ENCODE assay signal across 11 mouse cellular contexts in genomic region chr4:150606449-150607161, GRCm38 (mm10). TPM values are rescaled to one million over a fixed set of nuclear protein-coding genes. Genes with fewer than 3 reads are reported as not detected.
A peak's percentile ranks its signal among the peaks of the same experiment; 100 is the strongest.
DNase-seq lines count a peak whose midpoint lies in the region; ATAC-seq and TF ChIP-seq lines count a peak whose summit lies in the region.
"Had no signal": no experiment of that assay in that cellular context is flagged by ENCODE, and none has a peak within 500 bp of the region (broad histone marks: within the 10 kb centered on the region; RNA-seq: fewer than 3 reads in every experiment).

No protein-coding gene starts in this region.

- H3K9ac ChIP-seq in stomach, embryonic 14.5 days (replicated peaks; ENCODE audit: low read depth, low read length) = no peak overlapping the region
- H3K9ac ChIP-seq in stomach, postnatal 0 days (ENCODE audit: low read length) = no peak overlapping the region
- H3K9ac ChIP-seq in midbrain, embryonic 11.5 days (ENCODE audit: low read length) = peak overlapping the region; percentile 24
- no peak overlapping the region for H3K9ac ChIP-seq in stomach, embryonic 16.5 days (ENCODE audit: low read length)
- H3K9ac ChIP-seq: embryonic facial prominence, embryonic 13.5 days; limb, embryonic 15.5 days had no signal

- no peak for TF ChIP-seq CTCF in stomach, postnatal 0 days (IDR thresholded peaks at IDR 0.05; ENCODE audit: low read depth)

- H3K36me3 ChIP-seq in stomach, embryonic 14.5 days (ENCODE audit: control insufficient read depth, insufficient read depth, low read length) = peaks cover 13% of the 10 kb centered on the region
- peaks cover 11% of the 10 kb centered on the region for H3K36me3 ChIP-seq in stomach, postnatal 0 days (ENCODE audit: control insufficient read depth, insufficient read depth, low read length)
- H3K36me3 ChIP-seq in midbrain, embryonic 11.5 days (ENCODE audit: control insufficient read depth, insufficient read depth, low read length) = peaks cover 4% of the 10 kb centered on the region
- H3K36me3 ChIP-seq in stomach, embryonic 16.5 days (ENCODE audit: control insufficient read depth, insufficient read depth, low read length) = no peaks in the 10 kb centered on the region

- no peak overlapping the region for H3K4me2 ChIP-seq in stomach, embryonic 14.5 days (replicated peaks; ENCODE audit: low read depth, low read length)
- H3K4me2 ChIP-seq in stomach, postnatal 0 days (replicated peaks; ENCODE audit: low read depth) = no peak overlapping the region
- 0 out of 2 replicates have a peak overlapping the region, but pooled peaks have one; percentile 8 for H3K4me2 ChIP-seq in midbrain, embryonic 11.5 days
- no peak overlapping the region for H3K4me2 ChIP-seq in stomach, embryonic 16.5 days (ENCODE audit: low read depth, low read length)
- H3K4me2 ChIP-seq: embryonic facial prominence, embryonic 13.5 days; limb, embryonic 15.5 days had no signal

- peaks cover 8% of the 10 kb centered on the region; the same call in 1 of the 2 replicates for H3K4me1 ChIP-seq in stomach, embryonic 14.5 days (ENCODE audit: control insufficient read depth, insufficient read depth, low read length)
- no peaks in the 10 kb centered on the region for H3K4me1 ChIP-seq in stomach, postnatal 0 days (replicated peaks; ENCODE audit: control insufficient read depth, insufficient read depth)
- H3K4me1 ChIP-seq in midbrain, embryonic 11.5 days (ENCODE audit: control insufficient read depth, insufficient read depth, low read length) = peaks cover 30% of the 10 kb centered on the region
- peaks cover 6% of the 10 kb centered on the region; the same call in 1 of the 2 replicates for H3K4me1 ChIP-seq in stomach, embryonic 16.5 days (ENCODE audit: control insufficient read depth, insufficient read depth, low read length)

- peak overlapping the region; percentile 63; the same call in 1 of the 2 replicates for H3K27ac ChIP-seq in stomach, embryonic 14.5 days (ENCODE audit: low read length)
- no peak overlapping the region for H3K27ac ChIP-seq in stomach, postnatal 0 days (replicated peaks)
- H3K27ac ChIP-seq in midbrain, embryonic 11.5 days (ENCODE audit: low read depth, low read length) = peak overlapping the region; percentile 85
- peak overlapping the region; percentile 8; the same call in 1 of the 2 replicates for H3K27ac ChIP-seq in stomach, embryonic 16.5 days (ENCODE audit: low read length)
- H3K27ac ChIP-seq: embryonic facial prominence, embryonic 13.5 days; limb, embryonic 15.5 days had no signal

- no peaks in the 10 kb centered on the region for H3K9me3 ChIP-seq in stomach, embryonic 14.5 days (ENCODE audit: control insufficient read depth, low read depth, low read length)
- H3K9me3 ChIP-seq in stomach, postnatal 0 days (ENCODE audit: control insufficient read depth, low read length) = no peaks in the 10 kb centered on the region
- no peaks in the 10 kb centered on the region for H3K9me3 ChIP-seq in midbrain, embryonic 11.5 days (ENCODE audit: control insufficient read depth, low read length)
- H3K9me3 ChIP-seq in stomach, embryonic 16.5 days (replicated peaks; ENCODE audit: control insufficient read depth, low read length) = no peaks in the 10 kb centered on the region
- H3K9me3 ChIP-seq: embryonic facial prominence, embryonic 13.5 days; limb, embryonic 15.5 days had no signal

- no peak overlapping the region for H3K4me3 ChIP-seq in stomach, embryonic 14.5 days (ENCODE audit: low read depth, low read length)
- H3K4me3 ChIP-seq in stomach, postnatal 0 days (ENCODE audit: low read depth, low read length) = no peak overlapping the region
- H3K4me3 ChIP-seq in midbrain, embryonic 11.5 days (ENCODE audit: low read depth, low read length) = no peak overlapping the region
- no peak overlapping the region for H3K4me3 ChIP-seq in stomach, embryonic 16.5 days (replicated peaks; ENCODE audit: low read length)
- H3K4me3 ChIP-seq: embryonic facial prominence, embryonic 13.5 days; limb, embryonic 15.5 days had no signal

- H3K27me3 ChIP-seq in stomach, embryonic 14.5 days (ENCODE audit: control insufficient read depth, insufficient read depth, low read length) = no peaks in the 10 kb centered on the region
- H3K27me3 ChIP-seq in stomach, postnatal 0 days (ENCODE audit: control insufficient read depth, insufficient read depth, low read length) = no peaks in the 10 kb centered on the region
- H3K27me3 ChIP-seq in midbrain, embryonic 11.5 days (ENCODE audit: control insufficient read depth, insufficient read depth, low read length) = no peaks in the 10 kb centered on the region
- no peaks in the 10 kb centered on the region for H3K27me3 ChIP-seq in stomach, embryonic 16.5 days (ENCODE audit: control insufficient read depth, insufficient read depth, low read length)
- H3K27me3 ChIP-seq: embryonic facial prominence, embryonic 13.5 days; limb, embryonic 15.5 days had no signal

- no peak for ATAC-seq in stomach, embryonic 14.5 days (ENCODE audit: insufficient number of reproducible peaks, insufficient read depth, low FRiP score, low read depth)
- no peak for ATAC-seq in stomach, postnatal 0 days (ENCODE audit: low FRiP score, low TSS enrichment)
- ATAC-seq in midbrain, embryonic 11.5 days (ENCODE audit: low FRiP score) = peak; percentile 85
- ATAC-seq in stomach, embryonic 16.5 days (ENCODE audit: insufficient read depth, low FRiP score) = no peak
- ATAC-seq: inflammation-experienced regulatory T-cells, adult 6 months had no signal

- peak; percentile 30 for DNase-seq in embryo, embryonic 10 days (ENCODE audit: low spot score)
- DNase-seq in embryo, embryonic 9.5 days (ENCODE audit: extremely low spot score) = no peak
- DNase-seq in stomach, postnatal 0 days (ENCODE audit: low spot score) = no peak
- DNase-seq in midbrain, embryonic 11.5 days (ENCODE audit: low spot score, missing footprints) = peak; percentile 95
- no peak for DNase-seq in thymus, postnatal 14 days
- DNase-seq in lung, adult 18-20 months = no peak

- 44% methylated on average over 3 of the region's 3 CpGs for WGBS in stomach, embryonic 14.5 days
- WGBS in stomach, postnatal 0 days = 45% methylated on average over 3 of the region's 3 CpGs
- 26% methylated on average over 3 of the region's 3 CpGs for WGBS in midbrain, embryonic 11.5 days
- 63% methylated on average over 3 of the region's 3 CpGs for WGBS in stomach, embryonic 16.5 days

- TF ChIP-seq EP300 in stomach, postnatal 0 days (optimal IDR thresholded peaks at IDR 0.05) = no peak

RNA-seq across cellular contexts. Expression of gene Slc45a1, which starts 45.4 kb away (rescaled TPM):
- 0.71 and 1.6 TPM in 2 replicates for polyA plus RNA-seq in stomach, embryonic 14.5 days (2014; fragmentation: Nextera tagmentation; extraction: Ambion mirVana)
- polyA plus RNA-seq in stomach, postnatal 0 days (2015; fragmentation: Nextera tagmentation; extraction: Ambion mirVana) = 0.63 and 0.64 TPM in 2 replicates
- 4.4 and 4.7 TPM in 2 replicates for polyA plus RNA-seq in midbrain, embryonic 11.5 days (2014; fragmentation: Nextera tagmentation; extraction: Ambion mirVana)
- polyA plus RNA-seq in stomach, embryonic 16.5 days (2015; fragmentation: Nextera tagmentation; extraction: Ambion mirVana) = 0.82 and 1.1 TPM in 2 replicates

Comparison
In these comparisons a context has a peak if more than half of its experiments do, and no peak if none do; other contexts are left out.
1. DNase-seq: peak in embryo, embryonic 10 days (single experiment) and midbrain, embryonic 11.5 days (single experiment); none in embryo, embryonic 9.5 days (single experiment), stomach, postnatal 0 days (single experiment), thymus, postnatal 14 days (single experiment) and lung, adult 18-20 months (0 of 2).